Mouse (Mus musculus) kidney, adult 11 months (tissue): Measurements from ENCODE around the gene Tgfa.

Experiments
- DNase-seq: peaks from one replicate; pipeline ENCODE4 v3.0.0; 2022

Gene Tgfa

GRCm38 (mm10) chr6:86194941-86195932, at the start of gene Tgfa:
Gene Tgfa (plus strand): TSS chr6:86195223.
- DNase-seq: peak; percentile 56

- no peak for DNase-seq
These were observed 46.5 kb upstream of the Tgfa start for GRCm38 (mm10) chr6:86148518-86148917.

- DNase-seq: no peak
These were observed 46.0 kb upstream of the Tgfa start for GRCm38 (mm10) chr6:86149001-86149400.

GRCm38 (mm10) chr6:86152676-86153075, 42.3 kb upstream of the Tgfa start:
- DNase-seq: no peak

- no peak for DNase-seq
These were observed 41.5 kb upstream of the Tgfa start for GRCm38 (mm10) chr6:86153436-86153990.

GRCm38 (mm10) chr6:86154006-86154405, 41.0 kb upstream of the Tgfa start:
- DNase-seq: no peak

GRCm38 (mm10) chr6:86154481-86154880, 40.5 kb upstream of the Tgfa start:
- no peak for DNase-seq

- DNase-seq: peak; percentile 15
These were observed 37.5 kb upstream of the Tgfa start for GRCm38 (mm10) chr6:86157253-86158234.

GRCm38 (mm10) chr6:86160878-86161277, 34.1 kb upstream of the Tgfa start:
- DNase-seq: no peak

- no peak for DNase-seq
These were observed 33.4 kb upstream of the Tgfa start for GRCm38 (mm10) chr6:86161586-86161985.

- DNase-seq: no peak
These were observed 31.0 kb upstream of the Tgfa start for GRCm38 (mm10) chr6:86164028-86164427.

GRCm38 (mm10) chr6:86166426-86166825, 28.6 kb upstream of the Tgfa start:
- DNase-seq: no peak

- no peak for DNase-seq
These were observed 27.2 kb upstream of the Tgfa start for GRCm38 (mm10) chr6:86167851-86168250.

- DNase-seq: no peak
These were observed 25.9 kb upstream of the Tgfa start for GRCm38 (mm10) chr6:86169166-86169565.

GRCm38 (mm10) chr6:86176236-86176635, 18.8 kb upstream of the Tgfa start:
- no peak for DNase-seq

GRCm38 (mm10) chr6:86176721-86177120, 18.3 kb upstream of the Tgfa start:
- no peak for DNase-seq

- no peak for DNase-seq
These were observed 17.6 kb upstream of the Tgfa start for GRCm38 (mm10) chr6:86177331-86177982.

- no peak for DNase-seq
These were observed 14.4 kb upstream of the Tgfa start for GRCm38 (mm10) chr6:86180617-86181016.

GRCm38 (mm10) chr6:86182016-86182415, 13.0 kb upstream of the Tgfa start:
- no peak for DNase-seq

GRCm38 (mm10) chr6:86182626-86183025, 12.4 kb upstream of the Tgfa start:
- no peak for DNase-seq

- no peak for DNase-seq
These were observed 8.7 kb upstream of the Tgfa start for GRCm38 (mm10) chr6:86186106-86186955.
